Mouse (Mus musculus): ENCODE data around the gene Shank1. TPM values are rescaled to one million over a fixed set of nuclear protein-coding genes. Genes with fewer than 3 reads are reported as not detected.

Shank1 gene
- 0.32 and 0.34 TPM in 2 replicates for total RNA-seq (2023)

DNA sequence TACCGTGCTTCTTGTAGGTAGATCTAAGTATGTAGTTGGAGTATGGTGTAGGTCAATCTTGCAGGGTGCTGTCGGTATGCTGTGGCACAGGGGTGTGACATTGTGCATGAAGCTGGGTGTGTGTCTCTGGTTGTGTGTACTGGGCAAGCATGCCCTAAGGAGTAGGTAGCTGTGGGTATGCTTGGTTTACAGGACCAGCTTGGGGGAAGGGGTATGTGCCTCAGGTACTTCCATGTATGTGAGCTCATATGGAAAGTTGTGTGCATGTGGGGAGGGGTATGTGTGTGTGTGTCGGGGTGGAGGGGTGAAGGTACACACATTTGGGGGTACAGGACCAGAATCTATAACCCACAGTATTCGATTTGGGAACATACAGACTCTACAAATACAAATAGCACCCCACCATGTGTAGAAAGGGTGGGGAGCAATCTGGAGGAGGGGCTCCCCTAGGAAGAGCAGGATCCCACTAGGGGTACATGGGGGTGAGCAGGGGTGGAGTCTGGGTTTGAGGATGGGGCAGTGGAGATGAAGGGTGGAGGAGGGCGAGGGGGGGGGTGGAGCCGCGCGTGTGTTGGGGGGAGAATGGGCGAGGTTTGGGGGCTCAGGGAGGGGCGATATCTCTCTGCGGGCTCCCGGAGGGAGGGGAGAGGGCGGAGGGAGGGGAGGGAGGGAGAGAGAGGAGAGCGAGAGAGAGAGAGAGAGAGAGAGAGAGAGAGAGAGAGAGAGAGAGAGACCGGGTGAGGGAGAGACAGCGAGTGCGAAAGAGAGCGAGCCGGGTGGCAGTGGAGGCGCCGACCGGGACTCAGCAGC lies at the start of gene Shank1:
TSS of gene Shank1 (plus strand) at position 779 of the 810 bp plus-strand sequence.

GRCm38 (mm10) chr7:44261147-44261546 lies 48.9 kb upstream of the Shank1 start, which contains the start of gene Gm15517:
Gene Gm15517, plus strand, starts transcription at chr7:44261447.

GRCm38 (mm10) chr7:44306516-44307240 lies 3.4 kb upstream of the Shank1 start, which contains the start of gene Clec11a:
Gene Clec11a, minus strand, starts transcription at chr7:44306902.

DNA sequence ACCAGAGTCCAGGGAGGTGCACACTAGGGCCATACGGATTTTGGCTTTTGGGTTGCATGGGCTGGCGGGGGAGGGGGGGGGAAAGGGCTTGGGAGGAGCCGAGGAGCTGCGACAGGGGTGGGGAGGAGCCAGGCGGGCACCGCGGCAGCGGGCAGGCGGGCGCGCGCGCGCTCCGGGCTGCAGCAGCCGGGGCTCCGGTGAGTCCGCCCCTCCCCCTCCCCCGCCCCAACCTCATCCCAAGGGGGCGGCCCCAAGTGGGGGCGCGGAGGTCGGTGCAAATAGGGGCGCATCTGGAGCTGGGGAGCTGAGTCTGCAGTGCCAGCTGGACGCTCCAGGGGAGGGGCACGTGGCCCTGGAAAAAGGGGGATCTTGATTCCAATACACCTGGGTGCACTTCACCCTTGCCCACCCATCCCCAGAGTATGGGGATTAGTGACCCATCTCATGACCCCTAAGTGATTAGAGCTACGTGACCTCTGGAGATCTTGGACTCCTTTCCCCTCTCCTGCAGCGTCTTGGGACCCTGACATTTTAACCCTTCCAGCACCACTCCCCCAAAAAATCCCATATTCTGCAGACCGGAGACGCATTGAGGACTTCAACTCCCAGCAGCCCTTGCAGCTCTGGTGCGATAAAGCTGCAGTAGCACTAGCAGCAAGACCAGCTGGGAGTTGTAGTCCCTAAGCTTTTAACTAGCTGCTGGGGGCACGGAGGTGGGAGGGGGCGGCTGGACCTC lies 74.1 kb downstream of the Shank1 start, which contains the start of gene Syt3:
TSS of gene Syt3 (plus strand) at position 123 of the 736 bp plus-strand sequence.

GRCm38 (mm10) chr7:44385720-44386119 lies 75.7 kb downstream of the Shank1 start, which contains the start of gene 1700008O03Rik:
Gene 1700008O03Rik, minus strand, starts transcription at chr7:44385820.

Other genes with a start within 250 kb of the Shank1 start
- gene Klk1b21, start 207.9 kb upstream of the Shank1 start, total RNA-seq (2023), result not detected in 2 replicates
- not detected in 2 replicates for gene Klk1b22, start 197.6 kb upstream of the Shank1 start, total RNA-seq (2023)
- gene Klk1b16, start 173.5 kb upstream of the Shank1 start, total RNA-seq (2023), result not detected in 2 replicates
- gene Klk1b24, start 122.0 kb upstream of the Shank1 start, total RNA-seq (2023), result not detected in 2 replicates
- not detected in 2 replicates for gene Klk1b3, start 112.1 kb upstream of the Shank1 start, total RNA-seq (2023)
- not detected in 2 replicates for gene Klk1b4, start 102.8 kb upstream of the Shank1 start, total RNA-seq (2023)
- not detected in 2 replicates for gene Klk1b5, start 94.3 kb upstream of the Shank1 start, total RNA-seq (2023)
- not detected in 2 replicates for gene Klk1, start 84.9 kb upstream of the Shank1 start, total RNA-seq (2023)
- not detected in 2 replicates for gene Gm36864, start 74.1 kb upstream of the Shank1 start, total RNA-seq (2023)
- 1.9 and 3.0 TPM in 2 replicates for gene 1700028J19Rik, start 63.6 kb upstream of the Shank1 start, total RNA-seq (2023)
- gene 2410002F23Rik, start 63.5 kb upstream of the Shank1 start, total RNA-seq (2023), result 19.9 and 27.3 TPM in 2 replicates
- gene Acp4, start 52.9 kb upstream of the Shank1 start, total RNA-seq (2023), result not detected in 2 replicates
- gene Gm15517, start 48.8 kb upstream of the Shank1 start, total RNA-seq (2023), result not detected in 2 replicates
- gene Clec11a, start 3.4 kb upstream of the Shank1 start, total RNA-seq (2023), result 0.29 and 0.51 TPM in 2 replicates
- 0.41 TPM in 1 of 2 replicates, not detected in the other for gene Syt3, start 73.8 kb downstream of the Shank1 start, total RNA-seq (2023)
- not detected in 2 replicates for gene 1700008O03Rik, start 75.6 kb downstream of the Shank1 start, total RNA-seq (2023)
- not detected in 2 replicates for gene Lrrc4b, start 118.8 kb downstream of the Shank1 start, total RNA-seq (2023)
- gene Aspdh, start 155.1 kb downstream of the Shank1 start, total RNA-seq (2023), result not detected in 2 replicates
- 14.6 and 17.8 TPM in 2 replicates for gene Josd2, start 157.7 kb downstream of the Shank1 start, total RNA-seq (2023)
- 23.0 and 29.1 TPM in 2 replicates for gene Emc10, start 186.3 kb downstream of the Shank1 start, total RNA-seq (2023)
- 1.5 and 3.9 TPM in 2 replicates for gene Fam71e1, start 186.3 kb downstream of the Shank1 start, total RNA-seq (2023)
- 0.41 and 0.88 TPM in 2 replicates for gene Mybpc2, start 214.4 kb downstream of the Shank1 start, total RNA-seq (2023)
- 2.8 and 6.0 TPM in 2 replicates for gene Spib, start 221.8 kb downstream of the Shank1 start, total RNA-seq (2023)
- gene Pold1, start 238.6 kb downstream of the Shank1 start, total RNA-seq (2023), result 38.8 and 52.2 TPM in 2 replicates
- gene Nr1h2, start 243.7 kb downstream of the Shank1 start, total RNA-seq (2023), result 406 and 408 TPM in 2 replicates